Mouse (Mus musculus) kidney, postnatal 0 days (tissue): ENCODE results near the gene Rnf126. TPM values are rescaled to one million over a fixed set of nuclear protein-coding genes. Genes with fewer than 3 reads are reported as not detected.

Experiments
- ATAC-seq: fragments of 200-750 bp; cut with Nextera tagmentation; replicated peaks from 2 replicates; pipeline ENCODE4 v1.8.0; 2017; ENCODE audit warnings: low read depth, moderate number of reproducible peaks, moderate TSS enrichment, moderate library complexity; ENCODE audit not compliant: low FRiP score
- DNase-seq: peaks from one replicate; pipeline ENCODE4 v3.0.0-alpha.2; 2016; ENCODE audit warnings: low spot score
- H3K27ac ChIP-seq: fragments of 300-500 bp; sonication (generic); 2 replicates; pipeline ENCODE4 v1.5.1; 2014; ENCODE audit warnings: mild to moderate bottlenecking
- H3K27me3 ChIP-seq: fragments of 300-500 bp; sonication (generic); 2 replicates; pipeline ENCODE4 v1.6.1; 2014; ENCODE audit warnings: low read length, mixed read lengths; ENCODE audit not compliant: insufficient read depth
- H3K36me3 ChIP-seq: fragments of 300-500 bp; sonication (generic); 2 replicates; pipeline ENCODE4 v1.6.1; 2014; ENCODE audit warnings: low read length, mixed read lengths; ENCODE audit not compliant: insufficient read depth
- H3K4me1 ChIP-seq: fragments of 300-500 bp; sonication (generic); replicated peaks from 2 replicates; pipeline ENCODE4 v1.6.1; 2014; ENCODE audit warnings: antibody characterized with exemption, low read length, mixed read lengths; ENCODE audit not compliant: insufficient read depth
- H3K4me2 ChIP-seq: fragments of 300-500 bp; sonication (generic); 2 replicates; pipeline ENCODE4 v1.6.1; 2014; ENCODE audit warnings: mild to moderate bottlenecking, low read length, moderate library complexity, mixed read lengths
- H3K4me3 ChIP-seq: fragments of 300-500 bp; sonication (generic); replicated peaks from 2 replicates; pipeline ENCODE4 v1.5.1; 2014; ENCODE audit warnings: low read depth, low read length
- H3K9ac ChIP-seq: fragments of 300-500 bp; sonication (generic); 2 replicates; pipeline ENCODE4 v1.6.1; 2014; ENCODE audit warnings: low read depth, low read length
- H3K9me3 ChIP-seq: fragments of 300-500 bp; sonication (generic); replicated peaks from 2 replicates; pipeline ENCODE4 v1.6.1; 2016; ENCODE audit warnings: low read length, inconsistent platforms, mixed read lengths
- CTCF ChIP-seq: IDR thresholded peaks from 2 replicates; pipeline ENCODE4 v1.5.1; 2016; ENCODE audit warnings: antibody characterized with exemption, low read depth, mild to moderate bottlenecking, moderate library complexity
- WGBS: fragments of 180-500 bp; shearing (Covaris S2); extraction: QIAGEN DNeasy Blood & Tissue Kit; methylation state at CpG from one replicate; pipeline ENCODE4 v1.1.7; 2014; 5-methylcytosine and 5-hydroxymethylcytosine counted together
- polyA plus RNA-seq: library from polyadenylated mRNA; unstranded; fragments of >200 nt; fragmentation: Nextera tagmentation; extraction: Ambion mirVana; gene quantifications from 2 replicates; pipeline ENCODE4 v1.2.1, GENCODE M21; 2015

Gene Rnf126
- polyA plus RNA-seq, 1 experiment from 2014 or later = 82.4 TPM

- Histone ChIP-seq H3K36me3 (peaks cover 3% of the 10 kb centered on the region; the same call in 1 of the 2 replicates), H3K27ac (peak overlapping the region; percentile 86), H3K9me3 (no peaks in the 10 kb centered on the region), H3K4me1 (peaks cover 44% of the 10 kb centered on the region), H3K9ac (no peak overlapping the region; the same call in 1 of the 2 replicates), H3K27me3 (no peaks in the 10 kb centered on the region), H3K4me2 (peak overlapping the region; percentile 31), H3K4me3 (no peak overlapping the region)
- no peak for DNase-seq
- no peak for TF ChIP-seq CTCF
- WGBS = 30% methylated on average over 3 of the region's 3 CpGs
- peak; percentile 43 for ATAC-seq
Measured at GRCm38 (mm10) chr10:79801837-79802236, 35.1 kb upstream of the Rnf126 start.

- ATAC-seq (no peak), DNase-seq (no peak)
- no peak overlapping the region for H3K9ac ChIP-seq
- no peak overlapping the region for H3K4me3 ChIP-seq
- H3K27me3 ChIP-seq = no peaks in the 10 kb centered on the region
- H3K4me2 ChIP-seq = no peak overlapping the region
- H3K9me3 ChIP-seq = no peaks in the 10 kb centered on the region
- H3K4me1 ChIP-seq = peaks cover 36% of the 10 kb centered on the region
- 67% methylated on average over 11 of the region's 11 CpGs for WGBS
- no peak overlapping the region for H3K27ac ChIP-seq
- peaks cover 3% of the 10 kb centered on the region; the same call in 1 of the 2 replicates for H3K36me3 ChIP-seq
- no peak for TF ChIP-seq CTCF
Measured at GRCm38 (mm10) chr10:79800508-79800907, 33.8 kb upstream of the Rnf126 start.

GRCm38 (mm10) chr10:79798289-79798928, 31.7 kb upstream of the Rnf126 start:
- Histone ChIP-seq H3K9ac (no peak overlapping the region), H3K4me1 (peaks cover 32% of the 10 kb centered on the region), H3K4me3 (no peak overlapping the region), H3K4me2 (no peak overlapping the region), H3K9me3 (no peaks in the 10 kb centered on the region), H3K27me3 (no peaks in the 10 kb centered on the region), H3K36me3 (peaks cover 3% of the 10 kb centered on the region; the same call in 1 of the 2 replicates), H3K27ac (no peak overlapping the region)
- no peak for DNase-seq
- no peak for TF ChIP-seq CTCF
- no peak for ATAC-seq
- WGBS = 77% methylated on average over 12 of the region's 12 CpGs

GRCm38 (mm10) chr10:79797326-79797725, 30.6 kb upstream of the Rnf126 start:
- Histone ChIP-seq H3K4me2 (peak overlapping the region; percentile 13; the same call in 1 of the 2 replicates), H3K36me3 (peaks cover 3% of the 10 kb centered on the region; the same call in 1 of the 2 replicates), H3K27ac (no peak overlapping the region), H3K4me3 (no peak overlapping the region), H3K9me3 (no peaks in the 10 kb centered on the region), H3K9ac (no peak overlapping the region), H3K4me1 (peaks cover 28% of the 10 kb centered on the region), H3K27me3 (no peaks in the 10 kb centered on the region)
- 38% methylated on average over 15 of the region's 15 CpGs for WGBS
- no peak for DNase-seq
- no peak for ATAC-seq
- no peak for TF ChIP-seq CTCF

GRCm38 (mm10) chr10:79795905-79796304, 29.2 kb upstream of the Rnf126 start:
- Histone ChIP-seq H3K9me3 (no peaks in the 10 kb centered on the region), H3K4me2 (no peak overlapping the region), H3K27me3 (no peaks in the 10 kb centered on the region), H3K4me1 (peaks cover 19% of the 10 kb centered on the region), H3K27ac (no peak overlapping the region), H3K36me3 (peaks cover 3% of the 10 kb centered on the region; the same call in 1 of the 2 replicates), H3K9ac (no peak overlapping the region), H3K4me3 (no peak overlapping the region)
- 93% methylated on average over 3 of the region's 3 CpGs for WGBS
- DNase-seq = no peak
- 0 out of 2 replicates have a peak, but pooled peaks have one; percentile 13 for TF ChIP-seq CTCF
- no peak for ATAC-seq

GRCm38 (mm10) chr10:79794491-79794931, 27.8 kb upstream of the Rnf126 start:
- Histone ChIP-seq H3K9ac (peak overlapping the region; percentile 90), H3K4me3 (peak overlapping the region; percentile 83), H3K27ac (peak overlapping the region; percentile 92), H3K4me2 (peak overlapping the region; percentile 96), H3K36me3 (no peaks in the 10 kb centered on the region), H3K4me1 (peaks cover 15% of the 10 kb centered on the region), H3K27me3 (no peaks in the 10 kb centered on the region), H3K9me3 (no peaks in the 10 kb centered on the region)
- peak; percentile 44; the same call in 1 of the 2 replicates for ATAC-seq
- TF ChIP-seq CTCF = peak; percentile 4; the same call in 1 of the 2 replicates
- 2% methylated on average over 10 of the region's 10 CpGs for WGBS
- peak; percentile 75 for DNase-seq
